Mouse (Mus musculus) heart, embryonic 15.5 days (tissue): Measurements from ENCODE around the gene Tomt. TPM values are rescaled to one million over a fixed set of nuclear protein-coding genes. Genes with fewer than 3 reads are reported as not detected.
"Not testable (repeated sequence)": the region's sequence is repeated elsewhere in the genome, so short reads cannot be mapped to it uniquely, and the experiment has no call there.

ENCODE experiments used
- ATAC-seq: fragments of 200-750 bp; cut with Nextera tagmentation; replicated peaks from 2 replicates; pipeline ENCODE4 v1.8.0; 2017; ENCODE audit warnings: low read depth, moderate TSS enrichment; ENCODE audit not compliant: insufficient number of reproducible peaks, insufficient read depth, low FRiP score
- H3K27ac ChIP-seq: fragments of 300-500 bp; sonication (generic); 2 replicates; pipeline ENCODE4 v1.5.1; 2015; ENCODE audit warnings: mild to moderate bottlenecking, inconsistent platforms
- H3K27me3 ChIP-seq: fragments of 300-500 bp; sonication (generic); 2 replicates; pipeline ENCODE4 v1.6.1; 2015; ENCODE audit warnings: inconsistent platforms
- H3K36me3 ChIP-seq: fragments of 300-500 bp; sonication (generic); 2 replicates; pipeline ENCODE4 v1.6.1; 2015; ENCODE audit warnings: mild to moderate bottlenecking, inconsistent platforms
- H3K4me1 ChIP-seq: fragments of 300-500 bp; sonication (generic); replicated peaks from 2 replicates; pipeline ENCODE4 v1.6.1; 2015; ENCODE audit warnings: inconsistent platforms
- H3K4me2 ChIP-seq: fragments of 300-500 bp; sonication (generic); 2 replicates; pipeline ENCODE4 v1.6.1; 2015; ENCODE audit warnings: inconsistent platforms, mild to moderate bottlenecking, moderate library complexity
- H3K4me3 ChIP-seq: fragments of 300-500 bp; sonication (generic); 2 replicates; pipeline ENCODE4 v1.5.1; 2015; ENCODE audit warnings: mild to moderate bottlenecking, inconsistent platforms
- H3K9ac ChIP-seq: fragments of 300-500 bp; sonication (generic); 2 replicates; pipeline ENCODE4 v1.6.1; 2015; ENCODE audit warnings: mild to moderate bottlenecking, inconsistent platforms
- H3K9me3 ChIP-seq: fragments of 300-500 bp; sonication (generic); replicated peaks from 2 replicates; pipeline ENCODE4 v1.6.1; 2016; ENCODE audit warnings: inconsistent platforms
- WGBS: fragments of 180-500 bp; shearing (Covaris S2); methylation state at CpG from one replicate; pipeline ENCODE4 v1.1.7; 2015; ENCODE audit warnings: mixed read lengths; 5-methylcytosine and 5-hydroxymethylcytosine counted together
- polyA plus RNA-seq: library from polyadenylated mRNA; unstranded; fragments of >200 nt; fragmentation: Nextera tagmentation; extraction: Ambion mirVana; gene quantifications from 2 replicates; pipeline ENCODE4 v1.2.1, GENCODE M21; 2015

The Tomt gene
- polyA plus RNA-seq, 1 experiment from 2014 or later, result 0.10 TPM

GRCm38 (mm10) chr7:101933751-101934240, 27.6 kb upstream of the Tomt start, which contains the start of the genes Lrrc51 and Numa1:
Lrrc51 (minus strand) TSS chr7:101933895.
Numa1 (plus strand) TSS chr7:101934111.
- WGBS, result under 1% methylated on average over 40 of the region's 40 CpGs
- peak within 1 kb of the TSS; percentile 82 for H3K9ac ChIP-seq
- ATAC-seq, result peak; percentile 98

GRCm38 (mm10) chr7:101933300-101933699, 27.1 kb upstream of the Tomt start:
- Histone ChIP-seq H3K9me3 (no peaks in the 10 kb centered on the region), H3K4me3 (peak overlapping the region; percentile 86), H3K36me3 (no peaks in the 10 kb centered on the region), H3K9ac (peak overlapping the region; percentile 63), H3K4me2 (peak overlapping the region; percentile 78), H3K4me1 (peaks cover 11% of the 10 kb centered on the region), H3K27me3 (no peaks in the 10 kb centered on the region), H3K27ac (peak overlapping the region; percentile 73)
- 4% methylated on average over 15 of the region's 15 CpGs for WGBS
- no peak; the same call in 1 of the 2 replicates for ATAC-seq

More at GRCm38 (mm10) chr7:101933751-101934240, 27.6 kb upstream of the Tomt start, which contains the start of the genes Lrrc51 and Numa1:
- H3K4me2 ChIP-seq, result peak within 1 kb of the TSS; percentile 81
- no peaks in the 10 kb centered on the region for H3K36me3 ChIP-seq
- H3K4me1 ChIP-seq, result peaks cover 11% of the 10 kb centered on the region
- H3K9me3 ChIP-seq, result no peaks in the 10 kb centered on the region
- H3K27ac ChIP-seq, result peak within 1 kb of the TSS; percentile 73
- H3K4me3 ChIP-seq, result peak within 1 kb of the TSS; percentile 86
- H3K27me3 ChIP-seq, result no peaks in the 10 kb centered on the region

- no peaks in the 10 kb centered on the region for H3K27me3 ChIP-seq
- H3K9ac ChIP-seq, result no peak overlapping the region
- peak overlapping the region; percentile 78; the same call in 1 of the 2 replicates for H3K4me2 ChIP-seq
- ATAC-seq, result no peak
- peak overlapping the region; percentile 86 for H3K4me3 ChIP-seq
- H3K4me1 ChIP-seq, result peaks cover 11% of the 10 kb centered on the region
- H3K36me3 ChIP-seq, result no peaks in the 10 kb centered on the region
- no peak overlapping the region for H3K27ac ChIP-seq
- 88% methylated on average over 1 of the region's 1 CpGs for WGBS
- no peaks in the 10 kb centered on the region for H3K9me3 ChIP-seq
Observed at GRCm38 (mm10) chr7:101932551-101932950, 26.4 kb upstream of the Tomt start.

- H3K9ac ChIP-seq, result no peak overlapping the region
- no peaks in the 10 kb centered on the region for H3K36me3 ChIP-seq
- H3K27me3 ChIP-seq, result no peaks in the 10 kb centered on the region
- no peak overlapping the region for H3K27ac ChIP-seq
- H3K4me1 ChIP-seq, result peaks cover 5% of the 10 kb centered on the region; the same call in 1 of the 2 replicates
- no peaks in the 10 kb centered on the region for H3K9me3 ChIP-seq
- H3K4me2 ChIP-seq, result no peak overlapping the region
- WGBS, result 75% methylated on average over 3 of the region's 3 CpGs
- ATAC-seq, result no peak
- no peak overlapping the region for H3K4me3 ChIP-seq
Observed at GRCm38 (mm10) chr7:101928093-101928492, 21.9 kb upstream of the Tomt start.

- H3K9ac ChIP-seq, H3K36me3 ChIP-seq, ATAC-seq, H3K27ac ChIP-seq, H3K4me1 ChIP-seq, H3K4me3 ChIP-seq, H3K9me3 ChIP-seq, H3K4me2 ChIP-seq, H3K27me3 ChIP-seq: not testable (repeated sequence)
Observed at GRCm38 (mm10) chr7:101925892-101926291, 19.7 kb upstream of the Tomt start.

- H3K4me1 ChIP-seq, result no peaks in the 10 kb centered on the region
- 19% methylated on average over 1 of the region's 1 CpGs for WGBS
Observed at GRCm38 (mm10) chr7:101918071-101918470, 11.9 kb upstream of the Tomt start.

GRCm38 (mm10) chr7:101911982-101912381, 5.8 kb upstream of the Tomt start:
- WGBS, result 68% methylated on average over 3 of the region's 3 CpGs
- H3K4me3 ChIP-seq, result no peak overlapping the region
- peaks cover 40% of the 10 kb centered on the region for H3K36me3 ChIP-seq
- H3K27me3 ChIP-seq, result no peaks in the 10 kb centered on the region
- ATAC-seq, result no peak
- H3K27ac ChIP-seq, result no peak overlapping the region
- peaks cover 2% of the 10 kb centered on the region for H3K4me1 ChIP-seq
- H3K4me2 ChIP-seq, result no peak overlapping the region
- no peaks in the 10 kb centered on the region for H3K9me3 ChIP-seq
- H3K9ac ChIP-seq, result no peak overlapping the region

More at GRCm38 (mm10) chr7:101918071-101918470, 11.9 kb upstream of the Tomt start:
- Histone ChIP-seq H3K36me3 (peaks cover 9% of the 10 kb centered on the region), H3K27me3 (no peaks in the 10 kb centered on the region), H3K4me3 (no peak overlapping the region), H3K9ac (no peak overlapping the region), H3K4me2 (no peak overlapping the region), H3K9me3 (no peaks in the 10 kb centered on the region), H3K27ac (no peak overlapping the region)
- ATAC-seq, result peak; percentile 66

- Histone ChIP-seq H3K4me3 (no peak overlapping the region), H3K4me1 (peaks cover 10% of the 10 kb centered on the region), H3K9ac (no peak overlapping the region), H3K27ac (no peak overlapping the region), H3K36me3 (peaks cover 40% of the 10 kb centered on the region), H3K27me3 (no peaks in the 10 kb centered on the region), H3K9me3 (no peaks in the 10 kb centered on the region), H3K4me2 (no peak overlapping the region)
- WGBS, result 87% methylated on average over 4 of the region's 4 CpGs
- ATAC-seq, result no peak
Observed at GRCm38 (mm10) chr7:101910138-101910537, 4.0 kb upstream of the Tomt start.

- no peaks in the 10 kb centered on the region for H3K27me3 ChIP-seq
- ATAC-seq, result no peak
- no peaks in the 10 kb centered on the region for H3K9me3 ChIP-seq
- no peak overlapping the region; the same call in 1 of the 2 replicates for H3K27ac ChIP-seq
- no peak overlapping the region for H3K9ac ChIP-seq
- peaks cover 34% of the 10 kb centered on the region for H3K36me3 ChIP-seq
- H3K4me1 ChIP-seq, result peaks cover 10% of the 10 kb centered on the region
- 54% methylated on average over 4 of the region's 4 CpGs for WGBS
- no peak overlapping the region for H3K4me2 ChIP-seq
- no peak overlapping the region for H3K4me3 ChIP-seq
Observed at GRCm38 (mm10) chr7:101908367-101908766, 2.2 kb upstream of the Tomt start.

GRCm38 (mm10) chr7:101906696-101907095, 537 bp upstream of the Tomt start:
- Histone ChIP-seq H3K4me2 (peak overlapping the region; percentile 65), H3K27me3 (no peaks in the 10 kb centered on the region), H3K9me3 (no peaks in the 10 kb centered on the region; the same call in 1 of the 2 replicates), H3K4me1 (peaks cover 10% of the 10 kb centered on the region), H3K36me3 (peaks cover 18% of the 10 kb centered on the region), H3K9ac (peak overlapping the region; percentile 88), H3K27ac (peak overlapping the region; percentile 97), H3K4me3 (peak overlapping the region; percentile 71)
- WGBS, result 45% methylated on average over 8 of the region's 8 CpGs
- ATAC-seq, result no peak

- Histone ChIP-seq H3K36me3 (peaks cover 9% of the 10 kb centered on the region), H3K4me3 (peak within 1 kb of the TSS; percentile 71), H3K27ac (peak within 1 kb of the TSS; percentile 97), H3K9ac (peak within 1 kb of the TSS; percentile 88), H3K4me2 (peak within 1 kb of the TSS; percentile 72), H3K27me3 (no peaks in the 10 kb centered on the region), H3K4me1 (peaks cover 10% of the 10 kb centered on the region), H3K9me3 (no peaks in the 10 kb centered on the region; the same call in 1 of the 2 replicates)
- WGBS, result under 1% methylated on average over 60 of the region's 61 CpGs
- peak; percentile 96 for ATAC-seq
Observed at GRCm38 (mm10) chr7:101905561-101906286, 435 bp downstream of the Tomt start, which contains the start of gene Lamtor1. Lamtor1 (plus strand) TSS chr7:101905904.
